Mouse (Mus musculus): ENCODE results near the gene Cyp2r1. TPM values are rescaled to one million over a fixed set of nuclear protein-coding genes. Genes with fewer than 3 reads are reported as not detected.

Gene Cyp2r1
- polyA plus RNA-seq (2012; rRNA removed): 0.55 and 0.59 TPM in 2 replicates

GRCm38 (mm10) chr7:114562531-114563241 lies at the start of gene Cyp2r1:
Cyp2r1 (minus strand) TSS chr7:114562972.

Other genes with a start within 250 kb of the Cyp2r1 start
- 10.7 and 11.7 TPM in 2 replicates for gene Pde3b, start 147.7 kb downstream of the Cyp2r1 start, polyA plus RNA-seq (2012; rRNA removed)
- gene Calca, start 73.4 kb upstream of the Cyp2r1 start, polyA plus RNA-seq (2012; rRNA removed): 16.8 and 24.5 TPM in 2 replicates
- gene Calcb, start 155.7 kb upstream of the Cyp2r1 start, polyA plus RNA-seq (2012; rRNA removed): 0.53 and 0.65 TPM in 2 replicates
- 1.3 and 3.4 TPM in 2 replicates for gene Insc, start 180.7 kb upstream of the Cyp2r1 start, polyA plus RNA-seq (2012; rRNA removed)

Measured in central nervous system, embryonic 14 days (tissue).